Mouse (Mus musculus) limb, embryonic 14.5 days (tissue): ENCODE measurements at regions not wholly inside any gene's neighbourhood (a gene's known extent, or its start where the extent isn't known, plus 50 kb on each side); places are given as distances from the start of the nearest gene placed in this dataset.
A peak's percentile ranks its signal among the peaks of the same experiment; 100 is the strongest.

Experiments used
- ATAC-seq: fragments of 200-750 bp; cut with Nextera tagmentation; 2 replicates; pipeline ENCODE4 v1.8.0; 2017; ENCODE audit warnings: low read depth, moderate number of reproducible peaks, moderate TSS enrichment; ENCODE audit not compliant: low FRiP score
- DNase-seq: peaks from one replicate; pipeline ENCODE4 v3.0.0-alpha.2; 2015; ENCODE audit warnings: low spot score
- H3K27ac ChIP-seq: fragments of 300-500 bp; sonication (generic); replicated peaks from 2 replicates; pipeline ENCODE4 v1.5.1; 2014; ENCODE audit warnings: low read depth, mild to moderate bottlenecking, low read length, moderate library complexity, mixed read lengths
- H3K27me3 ChIP-seq: fragments of 300-500 bp; sonication (generic); 2 replicates; pipeline ENCODE4 v1.6.1; 2014; ENCODE audit warnings: low read length, mixed read lengths; ENCODE audit not compliant: control insufficient read depth, insufficient read depth
- H3K36me3 ChIP-seq: fragments of 300-500 bp; sonication (generic); 2 replicates; pipeline ENCODE4 v1.6.1; 2014; ENCODE audit warnings: mild to moderate bottlenecking, low read length, moderate library complexity, mixed read lengths; ENCODE audit not compliant: control insufficient read depth, insufficient read depth
- H3K4me1 ChIP-seq: fragments of 300-500 bp; sonication (generic); 2 replicates; pipeline ENCODE4 v1.6.1; 2014; ENCODE audit warnings: antibody characterized with exemption, low read length, mixed read lengths; ENCODE audit not compliant: control insufficient read depth, insufficient read depth
- H3K4me2 ChIP-seq: fragments of 300-500 bp; sonication (generic); replicated peaks from 2 replicates; pipeline ENCODE4 v1.6.1; 2014; ENCODE audit warnings: low read depth, mild to moderate bottlenecking, low read length, moderate library complexity; ENCODE audit not compliant: severe bottlenecking
- H3K4me3 ChIP-seq: fragments of 300-500 bp; sonication (generic); replicated peaks from 2 replicates; pipeline ENCODE4 v1.5.1; 2014; ENCODE audit warnings: low read length
- H3K9ac ChIP-seq: fragments of 300-500 bp; sonication (generic); 2 replicates; pipeline ENCODE4 v1.6.1; 2014; ENCODE audit warnings: mild to moderate bottlenecking, low read depth, low read length, moderate library complexity; ENCODE audit not compliant: severe bottlenecking
- H3K9me3 ChIP-seq: fragments of 300-500 bp; sonication (generic); 2 replicates; pipeline ENCODE4 v1.6.1; 2016; ENCODE audit warnings: low read length; ENCODE audit not compliant: control insufficient read depth
- POLR2A ChIP-seq: fragments of 200-500 bp; IDR thresholded peaks from 2 replicates; pipeline ENCODE4 v1.8.0; 2012; ENCODE audit warnings: inconsistent platforms, mild to moderate bottlenecking, moderate library complexity, borderline replicate concordance; ENCODE audit not compliant: insufficient read depth, insufficient read length; ENCODE audit errors: extremely low read depth
- WGBS: fragments of 180-500 bp; shearing (Covaris S2); extraction: QIAGEN DNeasy Blood & Tissue Kit; methylation state at CpG from one replicate; pipeline ENCODE4 v1.1.7; 2014; 5-methylcytosine and 5-hydroxymethylcytosine counted together

DNA sequence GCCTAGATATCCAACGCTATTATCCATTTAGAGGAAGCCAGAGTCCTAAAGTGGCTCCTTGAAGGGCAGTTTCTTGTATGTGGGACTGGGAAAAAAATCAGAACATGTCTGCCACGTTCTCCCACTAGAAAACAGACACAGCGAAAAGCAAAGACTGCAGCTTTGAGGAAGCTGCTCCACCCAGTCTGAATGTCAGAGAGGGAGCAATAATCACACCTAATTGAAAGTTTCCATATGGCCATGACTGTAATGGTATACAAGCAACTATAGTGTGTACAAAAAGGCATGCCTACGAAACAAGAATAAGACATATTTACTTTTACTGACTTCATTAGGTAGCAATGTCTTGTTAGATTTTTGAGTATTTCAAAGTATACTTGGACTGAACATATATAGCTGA is 392.7 kb upstream of the Sgcd start:
- peak; percentile 14 for DNase-seq
- 32% methylated on average over 4 of the region's 4 CpGs for WGBS
- no peak overlapping the region for H3K9ac ChIP-seq

DNA sequence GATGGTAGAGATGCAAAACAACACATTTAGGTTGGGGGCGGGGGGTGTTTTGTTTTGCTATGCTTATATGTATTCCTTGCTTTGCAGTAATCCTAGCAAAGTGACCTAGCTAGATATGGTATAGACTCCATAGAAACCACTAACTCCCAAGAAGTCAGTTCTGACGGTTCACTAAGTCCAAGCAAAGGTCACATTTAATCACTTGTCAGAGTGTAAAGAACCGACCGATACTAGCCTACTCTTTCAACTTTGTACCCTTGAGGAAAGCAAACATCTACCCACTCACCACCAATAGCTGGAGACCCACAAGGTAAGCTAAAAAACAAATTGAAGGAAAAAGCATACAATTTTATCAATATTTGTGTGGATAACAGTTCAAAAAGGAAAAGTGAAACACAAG is 389.3 kb upstream of the Sgcd start:
- ATAC-seq (no peak), DNase-seq (no peak)
- 68% methylated on average over 4 of the region's 4 CpGs for WGBS

More for the DNA sequence above, 392.7 kb upstream of the Sgcd start:
- Histone ChIP-seq H3K9me3 (no peaks in the 10 kb centered on the region), H3K4me3 (no peak overlapping the region), H3K27ac (no peak overlapping the region), H3K4me1 (no peaks in the 10 kb centered on the region), H3K4me2 (no peak overlapping the region), H3K27me3 (no peaks in the 10 kb centered on the region), H3K36me3 (no peaks in the 10 kb centered on the region)
- no peak for ATAC-seq
- TF ChIP-seq POLR2A: no peak

DNA sequence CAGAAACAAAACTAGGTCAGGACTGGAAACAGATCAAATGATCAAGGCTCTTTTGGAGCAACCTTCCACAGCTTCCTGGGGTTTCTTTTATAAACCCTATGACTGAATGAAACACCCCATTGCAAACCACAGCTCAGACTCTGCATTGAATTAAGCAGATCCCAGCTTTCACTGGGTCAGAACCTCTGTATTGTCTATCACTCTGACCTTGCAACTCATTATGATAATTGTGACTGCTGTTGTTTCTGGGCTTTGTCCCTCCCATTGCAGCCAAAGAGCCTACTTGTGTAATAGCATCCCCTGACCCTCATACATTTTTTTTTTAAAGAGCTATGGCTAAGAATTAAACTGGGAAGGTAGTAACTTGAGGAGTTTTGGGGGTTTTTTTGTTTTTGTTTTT is 388.5 kb upstream of the Sgcd start:
- TF ChIP-seq POLR2A: no peak
- H3K9ac ChIP-seq: no peak overlapping the region
- ATAC-seq (no peak), DNase-seq (no peak)
- H3K4me1 ChIP-seq: no peaks in the 10 kb centered on the region
- H3K27me3 ChIP-seq: no peaks in the 10 kb centered on the region
- H3K27ac ChIP-seq: no peak overlapping the region
- no peaks in the 10 kb centered on the region for H3K36me3 ChIP-seq
- no peaks in the 10 kb centered on the region for H3K9me3 ChIP-seq
- no peak overlapping the region for H3K4me3 ChIP-seq
- H3K4me2 ChIP-seq: no peak overlapping the region

More for the DNA sequence above, 389.3 kb upstream of the Sgcd start:
- no peaks in the 10 kb centered on the region for H3K27me3 ChIP-seq
- H3K9me3 ChIP-seq: no peaks in the 10 kb centered on the region
- no peaks in the 10 kb centered on the region for H3K4me1 ChIP-seq
- TF ChIP-seq POLR2A: no peak
- no peak overlapping the region for H3K4me2 ChIP-seq
- no peak overlapping the region for H3K4me3 ChIP-seq
- H3K9ac ChIP-seq: no peak overlapping the region
- H3K36me3 ChIP-seq: no peaks in the 10 kb centered on the region
- no peak overlapping the region for H3K27ac ChIP-seq

DNA sequence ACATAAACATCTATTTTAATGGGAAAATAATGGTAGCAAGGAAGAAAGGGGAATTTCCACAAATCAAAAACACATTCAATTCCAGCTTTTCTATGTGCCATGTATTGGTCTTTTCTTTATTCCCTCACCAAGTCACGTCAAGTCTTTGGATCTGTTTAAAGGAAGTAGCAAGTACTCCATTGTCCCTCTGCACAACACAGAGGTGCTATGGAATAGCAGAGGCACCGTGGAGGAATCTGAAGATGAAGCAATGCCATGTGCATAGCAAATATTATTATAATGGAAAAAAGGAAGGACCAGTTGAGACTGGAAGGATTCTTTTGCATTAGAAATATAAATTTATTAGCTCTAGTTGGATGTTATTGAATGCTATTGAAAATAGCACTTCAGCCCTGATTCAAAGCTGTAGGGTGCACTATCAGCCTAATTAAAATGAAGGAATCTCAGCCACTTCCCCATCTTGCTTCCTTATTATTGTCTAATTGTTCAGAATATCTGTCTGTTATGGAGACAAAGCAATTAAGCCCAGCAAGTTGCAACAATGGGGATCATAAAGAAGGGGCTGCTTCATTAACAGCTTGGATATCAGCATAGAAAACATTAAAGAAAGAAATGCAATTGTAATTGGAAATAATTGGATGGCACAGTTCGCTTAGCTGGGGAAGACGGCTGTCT is 362.7 kb upstream of the Sgcd start:
- ATAC-seq: no peak
- H3K9me3 ChIP-seq: no peaks in the 10 kb centered on the region
- H3K27me3 ChIP-seq: no peaks in the 10 kb centered on the region
- no peak for TF ChIP-seq POLR2A
- H3K4me2 ChIP-seq: no peak overlapping the region
- H3K9ac ChIP-seq: no peak overlapping the region
- 52% methylated on average over 4 of the region's 4 CpGs for WGBS
- DNase-seq: no peak
- no peaks in the 10 kb centered on the region for H3K36me3 ChIP-seq
- H3K27ac ChIP-seq: no peak overlapping the region
- no peaks in the 10 kb centered on the region for H3K4me1 ChIP-seq
- H3K4me3 ChIP-seq: no peak overlapping the region

DNA sequence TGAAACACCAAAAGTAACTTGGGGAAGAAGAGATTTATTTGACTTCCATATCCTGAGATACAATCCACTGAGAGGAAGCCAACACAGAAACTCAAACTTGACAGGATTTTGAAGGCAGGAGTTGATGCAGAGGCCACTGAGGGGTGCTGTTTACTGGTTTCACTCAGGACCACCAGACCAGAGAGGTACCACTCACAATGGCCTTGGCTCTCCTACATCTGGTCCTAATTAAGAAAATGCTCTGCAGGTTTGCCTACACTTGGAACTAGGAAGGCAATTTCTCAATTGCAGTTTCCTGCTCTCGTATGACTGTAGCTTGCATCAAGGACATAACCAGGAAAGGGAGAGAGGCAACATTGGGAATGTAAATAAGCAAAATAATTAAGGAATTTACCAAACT is 325.7 kb upstream of the Sgcd start:
- H3K36me3 ChIP-seq: no peaks in the 10 kb centered on the region
- no peak overlapping the region for H3K4me2 ChIP-seq
- H3K9me3 ChIP-seq: no peaks in the 10 kb centered on the region
- no peak overlapping the region for H3K9ac ChIP-seq
- peak; percentile 72; the same call in 1 of the 2 replicates for ATAC-seq
- H3K27me3 ChIP-seq: no peaks in the 10 kb centered on the region
- WGBS: 22% methylated on average over 1 of the region's 1 CpGs
- no peak overlapping the region for H3K4me3 ChIP-seq
- H3K4me1 ChIP-seq: 0 out of 2 replicates have a peak, but pooled peaks cover 2% of the 10 kb centered on the region
- DNase-seq: peak; percentile 40
- H3K27ac ChIP-seq: no peak overlapping the region
- no peak for TF ChIP-seq POLR2A
